Mouse (Mus musculus) liver, embryonic 14.5 days (tissue): ENCODE measurements around the gene Tmem81. TPM values are rescaled to one million over a fixed set of nuclear protein-coding genes. Genes with fewer than 3 reads are reported as not detected.

Source experiments
- ATAC-seq: fragments of 200-750 bp; cut with Nextera tagmentation; 2 replicates; pipeline ENCODE4 v1.8.0; 2017; ENCODE audit warnings: moderate number of reproducible peaks, mild to moderate bottlenecking, moderate library complexity; ENCODE audit not compliant: insufficient read depth
- DNase-seq, 3 experiments: peaks; one replicate each; pipeline ENCODE4 v3.0.0-alpha.2; 2012 to 2013; ENCODE audit warnings: low read depth in 3 of 3, low spot score in 3 of 3
- H3K27ac ChIP-seq: fragments of 300-500 bp; sonication (generic); 2 replicates; pipeline ENCODE4 v1.5.1; 2014; ENCODE audit warnings: moderate library complexity, mild to moderate bottlenecking, control low read depth, inconsistent platforms
- H3K27me3 ChIP-seq: fragments of 300-500 bp; sonication (generic); 2 replicates; pipeline ENCODE4 v1.6.1; 2014; ENCODE audit warnings: mild to moderate bottlenecking, low read length, moderate library complexity; ENCODE audit not compliant: control insufficient read depth, insufficient read depth
- H3K36me3 ChIP-seq: fragments of 300-500 bp; sonication (generic); replicated peaks from 2 replicates; pipeline ENCODE4 v1.6.1; 2014; ENCODE audit warnings: low read depth; ENCODE audit not compliant: control insufficient read depth, insufficient read depth
- H3K4me1 ChIP-seq, 2 experiments: fragments of 200-500 bp in 1 of 2; fragments of 300-500 bp in 1 of 2; sonication (generic) in 1 of 2; replicated peaks; 2 replicates each; pipeline ENCODE4 v1.6.1; 2012 to 2014; ENCODE audit warnings: antibody characterized with exemption in 1 of 2, inconsistent platforms in 1 of 2, low read length in 1 of 2; ENCODE audit not compliant: control insufficient read depth in 2 of 2, insufficient read depth in 2 of 2
- H3K4me2 ChIP-seq: fragments of 300-500 bp; sonication (generic); 2 replicates; pipeline ENCODE4 v1.6.1; 2014; ENCODE audit warnings: low read depth, mild to moderate bottlenecking, control low read depth, moderate library complexity
- H3K4me3 ChIP-seq, 2 experiments: fragments of 200-500 bp in 1 of 2; fragments of 300-500 bp in 1 of 2; sonication (generic) in 1 of 2; 2 replicates each; pipeline ENCODE4 v1.5.1; 2012 to 2014; ENCODE audit warnings: low read depth in 2 of 2, low read length in 2 of 2, mild to moderate bottlenecking in 2 of 2, control low read depth in 1 of 2, inconsistent platforms in 1 of 2, moderate library complexity in 1 of 2; ENCODE audit not compliant: insufficient read depth in 1 of 2
- H3K9ac ChIP-seq: fragments of 300-500 bp; sonication (generic); replicated peaks from 2 replicates; pipeline ENCODE4 v1.6.1; 2014; ENCODE audit warnings: mild to moderate bottlenecking, control low read depth, moderate library complexity
- H3K9me3 ChIP-seq: fragments of 300-500 bp; sonication (generic); 2 replicates; pipeline ENCODE4 v1.6.1; 2016; ENCODE audit warnings: low read length, mixed read lengths; ENCODE audit not compliant: control insufficient read depth
- CTCF ChIP-seq: IDR thresholded peaks from 2 replicates; pipeline ENCODE4 v1.5.1; 2016; ENCODE audit warnings: antibody characterized with exemption, low read depth, control low read depth
- EP300 ChIP-seq: IDR thresholded peaks from 2 replicates; pipeline ENCODE4 v1.6.1; 2016; ENCODE audit warnings: antibody characterized with exemption, low read depth
- WGBS: fragments of 180-500 bp; shearing (Covaris S2); extraction: QIAGEN DNeasy Blood & Tissue Kit; methylation state at CpG from one replicate; pipeline ENCODE4 v1.1.7; 2014; ENCODE audit not compliant: insufficient replicate concordance; 5-methylcytosine and 5-hydroxymethylcytosine counted together
- polyA plus RNA-seq, 2 experiments: library from polyadenylated mRNA; depleted of rRNA in 1 of 2; stranded (reverse) in 1 of 2; unstranded in 1 of 2; fragments of >200 nt; fragmentation: Nextera tagmentation in 1 of 2; extraction: Ambion mirVana in 1 of 2; gene quantifications; 2 replicates each; pipeline versions ENCODE4 v1.2.1 to v1.2.3; 2012 to 2014

Gene Tmem81
- polyA plus RNA-seq, 2 experiments: 0.88 to 1.3 TPM

GRCm38 (mm10) chr1:132500535-132500934, 5.5 kb upstream of the Tmem81 start:
- no peaks in the 10 kb centered on the region for H3K27me3 ChIP-seq
- no peak overlapping the region for H3K27ac ChIP-seq
- H3K36me3 ChIP-seq: peaks cover 66% of the 10 kb centered on the region
- H3K4me3 ChIP-seq: no peak overlapping the region
- no peak overlapping the region for H3K9ac ChIP-seq
- TF ChIP-seq CTCF (no peak), EP300 (no peak)
- no peak overlapping the region for H3K4me2 ChIP-seq
- ATAC-seq (no peak), DNase-seq (no peak)
- no peaks in the 10 kb centered on the region for H3K9me3 ChIP-seq
- H3K4me1 ChIP-seq: no peaks in the 10 kb centered on the region
- WGBS: 89% methylated on average over 2 of the region's 2 CpGs

GRCm38 (mm10) chr1:132505155-132505554, 875 bp upstream of the Tmem81 start:
- H3K27ac ChIP-seq: no peak overlapping the region
- H3K9me3 ChIP-seq: no peaks in the 10 kb centered on the region
- H3K4me2 ChIP-seq: no peak overlapping the region
- no peak overlapping the region for H3K4me3 ChIP-seq
- peaks cover 48% of the 10 kb centered on the region for H3K36me3 ChIP-seq
- no peaks in the 10 kb centered on the region for H3K4me1 ChIP-seq
- no peak overlapping the region for H3K9ac ChIP-seq
- WGBS: 86% methylated on average over 5 of the region's 5 CpGs
- no peaks in the 10 kb centered on the region for H3K27me3 ChIP-seq
- no peak for DNase-seq
- ATAC-seq: no peak
- TF ChIP-seq EP300 (no peak), CTCF (no peak)

- no peaks in the 10 kb centered on the region for H3K27me3 ChIP-seq
- no peak overlapping the region for H3K9ac ChIP-seq
- 83% methylated on average over 7 of the region's 7 CpGs for WGBS
- H3K27ac ChIP-seq: no peak overlapping the region
- ATAC-seq (no peak), DNase-seq (no peak)
- no peak overlapping the region for H3K4me2 ChIP-seq
- TF ChIP-seq EP300 (no peak), CTCF (no peak)
- peaks cover 39% of the 10 kb centered on the region for H3K36me3 ChIP-seq
- H3K9me3 ChIP-seq: no peaks in the 10 kb centered on the region
- no peaks in the 10 kb centered on the region for H3K4me1 ChIP-seq
- no peak overlapping the region for H3K4me3 ChIP-seq
Measured at GRCm38 (mm10) chr1:132506656-132507055, 626 bp downstream of the Tmem81 start.

GRCm38 (mm10) chr1:132509771-132510170, 3.7 kb downstream of the Tmem81 start:
- DNase-seq (no peak), ATAC-seq (no peak)
- TF ChIP-seq CTCF: no peak
- no peak for TF ChIP-seq EP300
- Histone ChIP-seq H3K27me3 (no peaks in the 10 kb centered on the region), H3K9me3 (no peaks in the 10 kb centered on the region), H3K27ac (no peak overlapping the region), H3K4me2 (no peak overlapping the region), H3K4me1 (no peaks in the 10 kb centered on the region), H3K36me3 (peaks cover 18% of the 10 kb centered on the region), H3K4me3 (no peak overlapping the region), H3K9ac (no peak overlapping the region)
- WGBS: 68% methylated on average over 5 of the region's 5 CpGs

- 45% methylated on average over 8 of the region's 8 CpGs for WGBS
- DNase-seq: no peak
- no peak for TF ChIP-seq EP300
- no peak for TF ChIP-seq CTCF
Measured at GRCm38 (mm10) chr1:132511521-132511920, 5.5 kb downstream of the Tmem81 start.

More at GRCm38 (mm10) chr1:132511521-132511920, 5.5 kb downstream of the Tmem81 start:
- Histone ChIP-seq H3K27me3 (no peaks in the 10 kb centered on the region), H3K9me3 (no peaks in the 10 kb centered on the region), H3K4me3 (no peak overlapping the region), H3K4me1 (no peaks in the 10 kb centered on the region), H3K27ac (no peak overlapping the region), H3K9ac (no peak overlapping the region), H3K36me3 (peaks cover 4% of the 10 kb centered on the region), H3K4me2 (no peak overlapping the region)
- no peak for ATAC-seq
